Mouse (Mus musculus) forebrain, embryonic 12.5 days (tissue): ENCODE measurements around the gene Sprr2d. TPM values are rescaled to one million over a fixed set of nuclear protein-coding genes. Genes with fewer than 3 reads are reported as not detected.

Source experiments
- ATAC-seq: fragments of 200-750 bp; cut with Nextera tagmentation; 2 replicates; pipeline ENCODE4 v1.8.0; 2017; ENCODE audit warnings: moderate TSS enrichment; ENCODE audit not compliant: low FRiP score
- H3K27ac ChIP-seq: fragments of 300-500 bp; sonication (generic); 2 replicates; pipeline ENCODE4 v1.5.1; 2016; ENCODE audit warnings: mild to moderate bottlenecking
- H3K27me3 ChIP-seq: fragments of 300-500 bp; sonication (generic); 2 replicates; pipeline ENCODE4 v1.6.1; 2016; ENCODE audit warnings: mild to moderate bottlenecking
- H3K36me3 ChIP-seq: fragments of 300-500 bp; sonication (generic); replicated peaks from 2 replicates; pipeline ENCODE4 v1.6.1; 2016; ENCODE audit warnings: mild to moderate bottlenecking
- H3K4me1 ChIP-seq: fragments of 300-500 bp; sonication (generic); 2 replicates; pipeline ENCODE4 v1.6.1; 2016
- H3K4me2 ChIP-seq: fragments of 300-500 bp; sonication (generic); 2 replicates; pipeline ENCODE4 v1.6.1; 2016; ENCODE audit warnings: mild to moderate bottlenecking, moderate library complexity
- H3K4me3 ChIP-seq: fragments of 300-500 bp; sonication (generic); replicated peaks from 2 replicates; pipeline ENCODE4 v1.5.1; 2016; ENCODE audit warnings: mild to moderate bottlenecking
- H3K9ac ChIP-seq: fragments of 300-500 bp; sonication (generic); 2 replicates; pipeline ENCODE4 v1.6.1; 2016; ENCODE audit warnings: mild to moderate bottlenecking
- H3K9me3 ChIP-seq: fragments of 300-500 bp; sonication (generic); 2 replicates; pipeline ENCODE4 v1.6.1; 2016
- WGBS: fragments of 180-500 bp; shearing (Covaris S2); methylation state at CpG from one replicate; pipeline ENCODE4 v1.1.7; 2016; 5-methylcytosine and 5-hydroxymethylcytosine counted together
- polyA plus RNA-seq: library from polyadenylated mRNA; unstranded; fragments of >200 nt; fragmentation: Nextera tagmentation; extraction: Ambion mirVana; gene quantifications from 2 replicates; pipeline ENCODE4 v1.2.1, GENCODE M21; 2016

Gene Sprr2d
- polyA plus RNA-seq, result not detected in 2 replicates

DNA sequence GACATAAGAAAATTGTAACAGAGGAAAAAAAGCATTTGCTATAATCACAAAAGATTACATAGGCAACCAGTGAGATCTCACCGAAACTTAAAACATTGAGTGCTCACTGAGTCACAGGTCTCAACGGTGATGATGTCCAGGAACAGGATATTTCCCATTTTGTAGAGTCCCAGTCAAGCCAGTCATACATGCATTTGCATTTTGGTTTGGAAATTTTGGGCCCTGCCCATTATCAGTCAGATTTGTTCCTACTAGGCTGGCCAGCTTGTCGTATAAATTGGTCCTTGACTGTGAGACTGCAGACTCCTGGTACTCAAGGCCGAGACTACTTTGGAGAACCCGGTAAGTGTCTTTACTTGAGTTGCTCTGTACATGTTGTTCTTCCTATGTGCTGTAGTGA is at the start of gene Sprr2d:
Sprr2d (plus strand) TSS at position 301 of the 400 bp plus-strand sequence.
- Histone ChIP-seq H3K27me3 (no peaks in the 10 kb centered on the region), H3K4me1 (no peaks in the 10 kb centered on the region), H3K4me2 (no peak within 1 kb of the TSS), H3K36me3 (no peaks in the 10 kb centered on the region), H3K9me3 (no peaks in the 10 kb centered on the region), H3K9ac (no peak within 1 kb of the TSS), H3K27ac (no peak within 1 kb of the TSS), H3K4me3 (no peak within 1 kb of the TSS)
- ATAC-seq, result no peak
- 95% methylated on average over 5 of the region's 5 CpGs for WGBS

DNA sequence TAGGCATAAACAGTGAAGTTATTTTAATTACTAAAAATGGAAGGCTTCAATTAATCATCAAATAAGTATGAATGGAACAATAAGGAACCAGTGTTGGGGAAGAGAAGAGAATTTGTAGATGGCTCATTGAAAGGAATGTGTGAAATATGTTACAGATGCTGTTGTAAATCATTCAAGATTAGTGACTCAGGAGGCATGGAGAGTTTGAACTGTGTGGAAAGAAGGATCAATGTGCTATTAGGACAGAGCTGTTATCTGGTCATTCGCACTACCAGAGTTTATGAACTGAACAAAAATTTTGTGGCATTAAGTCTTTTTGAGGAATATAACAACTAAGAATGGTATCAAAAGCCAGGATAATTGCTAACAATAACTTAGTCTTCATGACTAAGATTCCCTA is 31.5 kb upstream of the Sprr2d start:
- Histone ChIP-seq H3K36me3 (no peaks in the 10 kb centered on the region), H3K27ac (no peak overlapping the region), H3K9ac (no peak overlapping the region), H3K4me3 (no peak overlapping the region), H3K27me3 (no peaks in the 10 kb centered on the region), H3K9me3 (no peaks in the 10 kb centered on the region), H3K4me1 (no peaks in the 10 kb centered on the region), H3K4me2 (no peak overlapping the region)
- 97% methylated on average over 1 of the region's 1 CpGs for WGBS
- no peak for ATAC-seq

- H3K36me3 ChIP-seq, result no peaks in the 10 kb centered on the region
- no peaks in the 10 kb centered on the region for H3K9me3 ChIP-seq
- H3K4me3 ChIP-seq, result no peak within 1 kb of the TSS
- no peak within 1 kb of the TSS for H3K9ac ChIP-seq
- ATAC-seq, result no peak
- no peaks in the 10 kb centered on the region for H3K27me3 ChIP-seq
- H3K4me1 ChIP-seq, result no peaks in the 10 kb centered on the region
- WGBS, result 65% methylated on average over 2 of the region's 2 CpGs
- no peak within 1 kb of the TSS for H3K4me2 ChIP-seq
- H3K27ac ChIP-seq, result no peak within 1 kb of the TSS
Measured at GRCm38 (mm10) chr3:92316320-92316719, 22.6 kb upstream of the Sprr2d start, which contains the start of gene Sprr2b. TSS of gene Sprr2b (plus strand) at chr3:92316620.

- WGBS, result 79% methylated on average over 2 of the region's 2 CpGs
- H3K4me1 ChIP-seq, result no peaks in the 10 kb centered on the region
- H3K4me2 ChIP-seq, result no peak overlapping the region
- no peak overlapping the region for H3K9ac ChIP-seq
- no peaks in the 10 kb centered on the region for H3K9me3 ChIP-seq
- ATAC-seq, result no peak
- H3K27me3 ChIP-seq, result no peaks in the 10 kb centered on the region
- no peaks in the 10 kb centered on the region for H3K36me3 ChIP-seq
- no peak overlapping the region for H3K4me3 ChIP-seq
- H3K27ac ChIP-seq, result no peak overlapping the region
Measured at GRCm38 (mm10) chr3:92317384-92317783, 21.6 kb upstream of the Sprr2d start.

DNA sequence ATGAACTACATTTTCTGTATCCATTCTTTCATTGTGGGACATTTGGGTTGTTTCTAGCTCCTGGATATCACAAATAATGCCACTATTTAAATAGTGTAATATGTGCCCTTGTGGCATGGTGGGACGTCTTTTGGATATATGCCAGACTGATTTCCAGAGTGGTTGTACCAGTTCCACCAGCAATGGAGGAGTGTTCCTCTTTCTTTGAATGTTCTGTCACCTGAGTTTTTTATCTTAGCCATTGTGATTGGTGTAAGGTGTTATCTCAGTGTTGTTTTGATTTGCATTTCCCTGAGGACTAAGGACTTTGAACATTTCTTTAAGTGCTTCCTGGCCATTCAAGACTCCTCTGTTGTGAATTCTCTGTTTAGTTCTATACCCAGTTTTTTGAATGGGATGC is 2.7 kb upstream of the Sprr2d start:
- Histone ChIP-seq H3K4me1 (no peaks in the 10 kb centered on the region), H3K36me3 (no peaks in the 10 kb centered on the region), H3K9ac (no peak overlapping the region), H3K4me2 (no peak overlapping the region), H3K27ac (no peak overlapping the region), H3K4me3 (no peak overlapping the region), H3K9me3 (no peaks in the 10 kb centered on the region), H3K27me3 (no peaks in the 10 kb centered on the region)
- WGBS, result 81% methylated on average over 1 of the region's 1 CpGs
- no peak for ATAC-seq

DNA sequence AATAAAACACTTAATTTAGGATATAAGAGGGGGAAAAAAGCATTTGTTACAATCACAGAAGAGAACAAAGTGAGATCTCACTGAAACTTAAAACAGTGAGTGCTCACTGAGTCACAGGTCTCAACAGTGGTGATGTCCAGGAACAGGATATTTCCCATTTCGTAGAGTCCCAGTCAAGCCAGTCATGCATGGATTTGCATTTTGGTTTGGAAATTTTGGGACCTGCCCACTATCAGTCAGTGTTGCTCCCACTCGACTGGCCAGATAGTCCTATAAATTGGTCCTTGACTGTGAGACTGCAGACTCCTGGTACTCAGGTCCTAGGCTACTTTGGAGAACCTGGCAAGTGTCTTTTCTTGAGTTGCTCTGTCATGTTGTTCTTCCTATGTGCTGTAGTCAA is 12.9 kb downstream of the Sprr2d start, which contains the start of gene Sprr2e:
Sprr2e (plus strand) TSS at position 301 of the 400 bp plus-strand sequence.
- WGBS, result 91% methylated on average over 2 of the region's 2 CpGs
- no peak for ATAC-seq

GRCm38 (mm10) chr3:92361619-92362018 is 22.7 kb downstream of the Sprr2d start:
- H3K9me3 ChIP-seq, result no peaks in the 10 kb centered on the region
- no peak overlapping the region for H3K4me2 ChIP-seq
- no peak overlapping the region for H3K9ac ChIP-seq
- no peaks in the 10 kb centered on the region for H3K36me3 ChIP-seq
- no peak overlapping the region for H3K27ac ChIP-seq
- no peaks in the 10 kb centered on the region for H3K27me3 ChIP-seq
- H3K4me1 ChIP-seq, result no peaks in the 10 kb centered on the region
- no peak for ATAC-seq
- no peak overlapping the region for H3K4me3 ChIP-seq

More for the DNA sequence above, 12.9 kb downstream of the Sprr2d start, which contains the start of gene Sprr2e:
- Histone ChIP-seq H3K27me3 (no peaks in the 10 kb centered on the region), H3K4me1 (no peaks in the 10 kb centered on the region), H3K4me3 (no peak within 1 kb of the TSS), H3K4me2 (no peak within 1 kb of the TSS), H3K27ac (no peak within 1 kb of the TSS), H3K36me3 (no peaks in the 10 kb centered on the region), H3K9ac (no peak within 1 kb of the TSS), H3K9me3 (no peaks in the 10 kb centered on the region)

DNA sequence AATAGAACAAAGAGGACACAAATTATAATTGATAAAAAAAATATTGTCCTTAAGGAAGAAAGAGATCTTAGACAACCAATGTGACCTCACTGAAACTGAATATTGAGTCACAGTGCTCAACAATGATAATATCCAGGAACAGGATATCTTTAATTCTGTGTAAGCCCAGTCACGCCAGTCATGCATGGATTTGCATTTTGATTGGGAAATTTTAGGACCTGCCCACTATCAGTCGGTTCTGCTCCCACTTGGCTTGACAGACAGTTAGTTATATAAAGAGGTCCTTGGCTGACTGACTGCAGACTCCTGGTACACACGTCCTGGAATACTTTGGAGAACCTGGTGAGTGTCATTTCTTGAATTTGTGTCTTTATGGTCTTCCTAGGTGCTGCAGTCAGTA is 25.9 kb downstream of the Sprr2d start, which contains the start of gene Sprr2f:
Sprr2f (plus strand) TSS at position 301 of the 400 bp plus-strand sequence.
- WGBS, result 75% methylated on average over 3 of the region's 3 CpGs
- no peak for ATAC-seq
- H3K27me3 ChIP-seq, result no peaks in the 10 kb centered on the region

GRCm38 (mm10) chr3:92373613-92374012 is 34.7 kb downstream of the Sprr2d start:
- no peak overlapping the region for H3K27ac ChIP-seq
- no peaks in the 10 kb centered on the region for H3K36me3 ChIP-seq
- no peak overlapping the region for H3K9ac ChIP-seq
- no peak overlapping the region for H3K4me2 ChIP-seq
- H3K4me3 ChIP-seq, result no peak overlapping the region
- 89% methylated on average over 2 of the region's 2 CpGs for whole genome bisulfite sequencing
- H3K9me3 ChIP-seq, result no peaks in the 10 kb centered on the region
- H3K4me1 ChIP-seq, result no peaks in the 10 kb centered on the region
- H3K27me3 ChIP-seq, result no peaks in the 10 kb centered on the region
- ATAC-seq, result no peak

More for the DNA sequence above, 25.9 kb downstream of the Sprr2d start, which contains the start of gene Sprr2f:
- H3K36me3 ChIP-seq, result no peaks in the 10 kb centered on the region
- H3K4me1 ChIP-seq, result no peaks in the 10 kb centered on the region
- no peaks in the 10 kb centered on the region for H3K9me3 ChIP-seq
- H3K4me3 ChIP-seq, result no peak within 1 kb of the TSS
- H3K4me2 ChIP-seq, result no peak within 1 kb of the TSS
- H3K9ac ChIP-seq, result no peak within 1 kb of the TSS
- no peak within 1 kb of the TSS for H3K27ac ChIP-seq

- no peak for ATAC-seq
- WGBS, result 79% methylated on average over 1 of the region's 1 CpGs
Measured at GRCm38 (mm10) chr3:92385385-92385784, 46.4 kb downstream of the Sprr2d start, which contains the start of gene Sprr2h. TSS of gene Sprr2h (plus strand) at chr3:92385685.

More at GRCm38 (mm10) chr3:92385385-92385784, 46.4 kb downstream of the Sprr2d start, which contains the start of gene Sprr2h:
- Histone ChIP-seq H3K4me2 (no peak within 1 kb of the TSS), H3K4me1 (no peaks in the 10 kb centered on the region), H3K27me3 (no peaks in the 10 kb centered on the region), H3K36me3 (no peaks in the 10 kb centered on the region), H3K27ac (no peak within 1 kb of the TSS), H3K9ac (no peak within 1 kb of the TSS), H3K4me3 (no peak within 1 kb of the TSS), H3K9me3 (no peaks in the 10 kb centered on the region)

Other genes starting within 250 kb of the Sprr2d start
- not detected in 2 replicates for gene Prr9, start 215.2 kb upstream of the Sprr2d start, polyA plus RNA-seq
- gene Lelp1, start 196.4 kb upstream of the Sprr2d start, polyA plus RNA-seq, result not detected in 2 replicates
- gene Sprr2a1, start 123.3 kb upstream of the Sprr2d start, polyA plus RNA-seq, result not detected in 2 replicates
- not detected in 2 replicates for gene Sprr2a2, start 123.2 kb upstream of the Sprr2d start, polyA plus RNA-seq
- gene Sprr2a3, start 53.7 kb upstream of the Sprr2d start, polyA plus RNA-seq, result not detected in 2 replicates
- gene Sprr2b, start 22.5 kb upstream of the Sprr2d start, polyA plus RNA-seq, result not detected in 2 replicates
- not detected in 2 replicates for gene Sprr2e, start 13.0 kb downstream of the Sprr2d start, polyA plus RNA-seq
- gene Sprr2f, start 26.0 kb downstream of the Sprr2d start, polyA plus RNA-seq, result not detected in 2 replicates
- not detected in 2 replicates for gene Sprr2h, start 46.5 kb downstream of the Sprr2d start, polyA plus RNA-seq
- not detected in 2 replicates for gene Sprr2i, start 68.9 kb downstream of the Sprr2d start, polyA plus RNA-seq
- gene Sprr2j-ps, start 78.9 kb downstream of the Sprr2d start, polyA plus RNA-seq, result not detected in 2 replicates
- 6.6 and 9.4 TPM in 2 replicates for gene Gm9774, start 90.3 kb downstream of the Sprr2d start, polyA plus RNA-seq
- gene Sprr2k, start 93.4 kb downstream of the Sprr2d start, polyA plus RNA-seq, result not detected in 2 replicates
- gene Sprr1b, start 99.6 kb downstream of the Sprr2d start, polyA plus RNA-seq, result not detected in 2 replicates
- gene Sprr3, start 119.6 kb downstream of the Sprr2d start, polyA plus RNA-seq, result not detected in 2 replicates
- gene Sprr1a, start 146.8 kb downstream of the Sprr2d start, polyA plus RNA-seq, result not detected in 2 replicates
- gene Sprr4, start 161.4 kb downstream of the Sprr2d start, polyA plus RNA-seq, result not detected in 2 replicates
- not detected in 2 replicates for gene 2310046K23Rik, start 195.4 kb downstream of the Sprr2d start, polyA plus RNA-seq
- gene Ivl, start 234.6 kb downstream of the Sprr2d start, polyA plus RNA-seq, result not detected in 2 replicates
- not detected in 2 replicates for gene Smcp, start 249.9 kb downstream of the Sprr2d start, polyA plus RNA-seq